Mouse (Mus musculus) spleen, postnatal 14 days (tissue): Measurements from ENCODE around the gene Aldh6a1.

Experiments used
- DNase-seq, 2 experiments: peaks; one replicate each; pipeline ENCODE4 v3.0.0; 2021 to 2022; ENCODE audit warnings: low spot score in 2 of 2

The Aldh6a1 gene

DNA sequence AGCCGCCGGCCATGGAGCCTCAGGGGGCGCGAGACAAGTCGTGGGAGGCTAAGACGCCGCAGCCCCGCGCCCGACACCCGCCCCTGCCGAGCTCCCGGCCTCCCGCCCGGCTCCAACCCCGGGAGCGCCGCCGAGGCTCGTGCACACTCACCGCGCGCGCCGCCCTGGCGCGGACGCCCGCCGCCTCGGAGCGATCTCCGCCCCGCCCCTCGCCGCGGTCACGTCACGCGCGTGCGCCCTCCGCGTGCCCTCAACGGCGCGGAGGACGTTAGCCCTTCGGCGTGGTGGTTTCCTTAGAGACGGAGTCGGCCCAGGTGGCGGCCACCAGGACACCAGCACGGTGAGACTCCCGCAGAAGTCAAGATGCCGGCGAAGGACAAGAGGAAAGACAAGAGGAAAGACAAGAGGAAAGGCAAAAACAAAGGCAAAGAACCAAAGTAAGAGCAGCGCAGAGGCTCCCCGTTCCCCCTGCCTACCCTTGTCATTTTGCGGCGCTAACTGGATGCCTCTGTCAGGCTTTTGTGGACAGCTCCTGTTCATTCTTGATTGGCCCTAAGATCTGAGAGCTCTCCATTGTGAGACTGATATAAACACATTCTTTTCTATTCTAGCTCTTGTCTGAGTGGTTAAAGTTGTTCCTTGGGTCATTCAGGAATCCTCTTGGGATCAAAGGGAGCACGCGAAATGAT, 41.8 kb downstream of the Aldh6a1 start, which contains the start of the genes Entpd5 and Bbof1:
TSS of gene Entpd5 (minus strand) at position 211 of the 689 bp plus-strand sequence.
TSS of gene Bbof1 (plus strand) at position 253 of the 689 bp plus-strand sequence.
- DNase-seq: peak; percentile 78 to 89

DNA sequence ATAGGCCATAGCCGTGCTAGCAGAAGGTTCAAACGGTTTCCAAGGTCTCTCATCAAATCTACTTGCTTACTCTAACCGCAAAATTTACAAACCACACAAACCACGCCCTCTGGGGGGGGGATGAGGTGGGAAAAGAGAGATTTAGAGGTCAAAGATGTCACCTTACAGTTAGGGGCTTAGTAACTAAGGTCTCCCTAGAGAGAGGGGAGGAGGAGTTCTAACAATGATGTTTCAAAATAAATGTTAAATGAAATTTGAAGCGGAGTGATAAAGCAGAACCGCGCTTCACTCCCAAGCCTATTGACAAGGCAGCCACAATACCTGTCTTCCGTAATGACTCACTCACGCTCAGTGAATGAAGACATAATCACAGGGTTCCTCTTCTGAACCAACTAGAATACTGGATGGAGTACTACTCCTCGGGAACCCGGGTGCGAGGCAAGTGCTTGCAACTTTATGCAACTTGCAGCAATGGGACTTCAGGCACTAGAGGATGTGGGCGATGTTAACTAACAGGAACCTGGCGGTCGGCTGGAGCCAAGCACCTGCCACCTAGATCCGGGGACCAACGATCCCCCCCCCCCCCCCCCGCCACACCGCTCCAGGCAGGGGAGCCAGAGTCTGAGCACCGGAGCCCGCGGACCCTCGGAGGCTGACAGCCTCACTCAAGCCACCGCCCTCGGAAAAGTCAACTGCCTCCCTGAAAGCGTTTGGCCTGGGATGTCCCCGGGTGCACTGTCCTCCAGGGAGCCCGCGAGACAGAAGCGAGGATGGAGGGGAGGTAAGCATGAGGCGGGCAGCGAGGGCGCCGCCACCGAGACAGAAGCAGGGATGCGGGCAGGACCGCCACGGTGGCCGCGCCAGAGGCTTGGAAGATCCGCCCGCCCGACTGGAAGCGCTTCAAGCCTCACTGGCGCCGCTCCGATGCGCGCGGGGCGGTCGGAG, 42.7 kb downstream of the Aldh6a1 start:
- DNase-seq: peak; percentile 21 to 60

DNA sequence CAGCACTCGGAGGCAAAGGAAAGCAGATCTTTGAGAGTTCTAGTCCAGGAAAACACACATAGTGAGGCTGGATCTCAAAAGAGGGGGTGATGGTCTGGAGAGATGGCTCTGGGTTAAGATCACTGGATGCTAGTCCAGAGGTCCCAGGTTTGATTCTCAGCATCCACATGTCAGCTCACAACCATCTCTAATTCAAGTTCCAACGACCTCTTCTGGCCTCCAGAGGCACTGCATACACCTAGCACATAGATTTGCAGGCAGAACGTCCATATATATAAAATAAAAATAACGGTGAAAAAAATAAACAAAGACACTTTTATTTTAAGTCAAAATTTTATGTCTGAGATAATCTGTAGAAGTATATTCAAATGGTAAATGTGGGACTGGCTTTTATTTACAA, 43.5 kb downstream of the Aldh6a1 start:
- no peak for DNase-seq

DNA sequence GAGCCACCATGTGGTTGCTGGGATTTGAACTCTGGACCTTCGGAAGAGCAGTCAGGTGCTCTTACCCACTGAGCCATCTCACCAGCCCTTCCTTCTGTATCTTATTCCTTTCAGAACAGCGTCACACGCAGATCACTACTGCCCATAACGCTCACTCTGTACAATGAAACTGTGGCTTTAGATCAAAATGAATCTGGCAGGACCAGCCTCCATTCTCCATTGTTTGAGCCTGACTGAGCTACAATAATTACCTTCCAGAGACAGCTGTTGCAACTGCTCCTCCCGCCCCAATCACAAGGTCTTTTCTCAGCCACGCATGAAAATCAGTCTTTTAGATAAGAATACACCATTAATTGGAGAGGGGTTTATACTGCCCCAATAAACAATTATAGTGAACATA, 46.3 kb downstream of the Aldh6a1 start:
- no peak for DNase-seq

DNA sequence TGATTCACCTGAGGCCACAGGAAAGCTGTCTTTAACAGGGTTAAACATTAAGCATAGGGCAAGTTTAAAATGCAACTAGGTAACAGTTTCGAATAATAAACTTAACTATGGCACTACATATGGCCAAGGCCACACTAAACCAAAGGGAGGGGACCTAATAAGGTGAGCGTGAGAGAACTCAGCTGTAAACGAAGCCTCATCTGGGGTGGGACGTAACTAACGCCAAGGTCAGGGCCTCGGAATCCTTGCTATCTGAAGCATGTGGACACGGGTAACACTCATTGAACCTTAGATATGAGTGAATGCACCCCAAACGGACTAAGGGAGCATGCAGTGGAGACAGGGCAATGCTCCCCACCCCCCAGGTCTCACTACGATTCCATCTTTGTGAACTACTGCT, 47.9 kb downstream of the Aldh6a1 start:
- DNase-seq: no peak

DNA sequence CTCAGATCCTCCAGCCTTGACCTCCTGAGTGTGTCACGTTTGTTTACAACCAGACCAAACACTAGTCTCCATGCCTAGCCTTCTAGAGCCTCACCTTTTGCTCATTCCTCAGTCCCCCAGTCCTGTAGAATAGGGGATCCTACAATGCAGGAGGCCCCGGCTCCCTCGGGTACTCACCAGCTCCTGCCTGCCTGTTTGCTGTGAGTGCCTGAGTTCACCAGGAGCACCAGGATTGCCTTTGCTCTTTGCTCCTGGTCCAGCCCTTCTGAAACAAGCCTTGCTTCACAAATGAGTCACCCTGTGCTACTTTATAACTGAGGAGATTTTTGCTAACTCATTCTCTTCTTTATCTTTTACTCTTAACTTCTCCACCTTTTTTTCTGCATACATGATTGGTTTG, 50.2 kb downstream of the Aldh6a1 start:
- DNase-seq: no peak

DNA sequence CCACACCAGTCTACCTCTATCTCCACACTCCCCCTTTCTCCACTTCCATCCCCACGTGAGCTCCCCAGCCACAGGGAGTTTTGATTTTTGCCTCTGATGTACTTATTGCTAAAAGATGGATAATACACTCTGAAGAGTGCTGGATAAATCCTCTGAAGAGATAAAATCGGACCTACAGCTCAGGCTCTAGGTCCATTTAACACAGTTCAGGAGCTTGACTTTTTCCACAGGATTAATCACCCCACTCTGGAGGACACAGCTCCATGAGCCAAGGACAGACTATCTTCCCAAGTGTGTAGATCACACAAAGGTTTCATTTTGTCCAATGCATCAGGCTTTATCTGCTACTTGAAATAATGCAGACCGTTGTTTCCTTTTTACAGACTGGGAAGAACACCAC, 50.7 kb downstream of the Aldh6a1 start:
- DNase-seq: no peak

DNA sequence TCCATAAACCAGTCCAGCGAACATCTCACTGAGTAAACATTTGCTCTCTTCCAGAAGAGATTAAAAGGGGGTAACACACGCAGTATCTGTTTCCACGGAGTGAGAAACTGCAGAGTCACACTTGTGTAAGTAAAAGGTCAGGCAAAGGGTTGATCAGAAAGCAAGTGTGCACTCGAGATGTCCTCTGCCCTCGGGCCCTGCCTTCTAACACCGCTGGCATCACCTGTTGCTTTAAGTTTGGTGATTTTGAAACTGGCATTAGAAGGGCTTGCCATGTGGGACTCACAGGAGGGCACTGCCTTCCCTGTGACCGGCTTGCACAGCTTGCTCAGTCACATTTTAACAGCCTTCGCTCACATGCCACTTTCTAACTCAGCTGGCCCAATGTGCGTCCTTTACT, 51.1 kb downstream of the Aldh6a1 start:
- DNase-seq: no peak

DNA sequence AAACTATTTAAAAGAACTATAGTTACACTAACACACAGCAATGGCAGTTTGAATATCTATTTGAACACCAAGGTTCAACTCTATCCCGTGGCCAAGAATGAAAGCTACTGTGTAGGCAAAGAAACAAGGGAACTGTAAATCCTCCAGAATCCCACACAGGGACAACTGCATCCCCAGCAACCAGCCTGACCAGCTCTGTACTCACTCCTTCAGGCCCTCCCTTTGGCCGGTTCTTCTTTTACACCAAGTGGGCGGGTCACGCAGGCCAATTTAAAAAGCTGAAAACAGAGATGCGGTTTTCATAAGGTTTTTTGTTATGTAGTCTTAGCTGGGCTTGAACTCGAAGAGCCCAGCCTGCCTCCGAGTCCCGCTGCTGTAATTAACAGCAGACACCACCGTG, 51.7 kb downstream of the Aldh6a1 start:
- no peak for DNase-seq

DNA sequence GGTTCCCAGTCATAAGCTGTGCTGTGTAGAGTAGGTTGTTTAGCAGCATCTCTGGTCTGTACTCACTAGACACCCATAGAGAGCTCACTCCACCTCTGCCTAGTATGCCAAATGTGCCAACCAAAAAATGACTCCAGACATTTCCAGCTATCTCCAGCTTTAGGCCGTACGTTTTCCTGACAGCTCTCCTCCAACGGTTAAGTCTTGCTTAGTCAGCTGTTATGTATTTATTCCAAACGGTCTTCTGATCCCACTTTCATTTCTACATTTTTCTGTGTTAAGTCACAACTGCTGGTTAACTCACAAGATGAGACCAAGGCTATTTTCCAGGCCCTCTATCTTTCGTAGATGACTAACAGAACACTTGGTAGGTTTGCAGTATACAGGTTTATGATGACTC, 52.2 kb downstream of the Aldh6a1 start:
- DNase-seq: no peak

DNA sequence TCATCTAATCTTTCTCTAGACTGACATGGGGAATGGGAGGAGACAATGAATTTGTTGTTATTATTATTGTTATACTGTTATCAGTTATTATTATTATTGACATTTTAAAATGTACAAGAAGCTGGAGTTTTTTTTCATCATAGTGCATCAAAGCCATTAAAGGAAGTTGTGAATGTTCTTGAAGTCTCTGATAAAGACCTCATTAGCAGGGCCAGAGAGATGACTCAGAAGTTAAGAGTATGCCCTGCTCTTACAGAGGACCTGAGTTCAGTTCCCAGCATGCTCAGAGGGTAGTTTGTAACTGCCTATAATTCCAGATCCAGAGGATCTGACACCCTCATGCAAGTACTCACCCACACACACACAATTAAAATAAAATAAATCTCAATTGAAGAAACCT, 53.1 kb downstream of the Aldh6a1 start:
- no peak for DNase-seq

DNA sequence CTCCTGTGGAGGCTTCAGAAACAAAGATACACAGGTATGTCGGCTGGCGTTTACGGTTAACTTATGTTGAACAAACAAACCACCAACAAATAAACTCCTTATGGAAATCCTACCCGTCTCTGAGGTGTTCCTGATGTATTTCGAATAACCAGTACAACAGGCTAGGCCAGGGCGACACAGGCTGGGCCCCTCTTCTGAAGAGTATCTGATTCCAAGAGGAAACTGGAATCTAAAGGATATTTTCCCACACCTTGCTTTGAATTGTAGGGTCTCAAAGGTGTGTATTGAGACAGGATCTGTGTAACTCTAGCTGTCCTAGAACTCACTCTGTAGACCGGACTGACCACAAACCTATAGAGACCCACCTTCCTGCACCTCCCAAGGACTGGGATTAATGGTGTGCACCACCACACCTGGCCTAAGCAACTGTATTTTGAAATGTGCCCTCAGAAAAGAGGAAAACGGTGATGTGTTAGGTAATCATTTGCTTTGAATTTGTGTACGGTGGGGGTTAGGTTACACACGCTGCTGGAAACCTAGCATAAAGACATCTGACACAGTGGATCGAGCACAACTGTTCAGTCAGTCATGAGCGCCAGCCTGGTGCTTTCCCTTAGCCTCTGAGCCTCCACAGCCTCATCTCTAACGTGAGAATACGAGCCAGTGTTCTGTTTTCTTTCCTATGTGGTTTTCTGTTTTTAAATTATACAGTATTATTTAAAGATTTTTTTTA, 53.7 kb downstream of the Aldh6a1 start:
- no peak for DNase-seq

DNA sequence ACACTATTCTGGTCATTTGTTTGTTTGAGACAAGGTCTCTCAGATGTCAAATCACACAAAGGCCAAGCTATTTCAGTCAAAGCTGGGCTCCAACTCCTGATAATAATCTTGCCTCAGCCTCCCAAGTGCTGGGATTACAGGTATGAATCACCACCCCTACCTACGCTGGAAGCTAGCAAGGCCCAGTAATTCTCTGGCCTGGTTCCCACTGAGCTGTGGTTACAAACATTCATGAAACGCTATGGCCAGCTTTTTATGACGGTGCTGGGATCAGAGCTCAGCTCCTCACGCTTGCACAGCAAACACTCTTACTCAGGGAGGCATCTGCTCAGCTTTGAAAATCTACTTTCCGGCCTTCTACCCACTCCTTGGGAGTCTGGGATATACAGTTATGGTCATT, 57.0 kb downstream of the Aldh6a1 start:
- DNase-seq: no peak

DNA sequence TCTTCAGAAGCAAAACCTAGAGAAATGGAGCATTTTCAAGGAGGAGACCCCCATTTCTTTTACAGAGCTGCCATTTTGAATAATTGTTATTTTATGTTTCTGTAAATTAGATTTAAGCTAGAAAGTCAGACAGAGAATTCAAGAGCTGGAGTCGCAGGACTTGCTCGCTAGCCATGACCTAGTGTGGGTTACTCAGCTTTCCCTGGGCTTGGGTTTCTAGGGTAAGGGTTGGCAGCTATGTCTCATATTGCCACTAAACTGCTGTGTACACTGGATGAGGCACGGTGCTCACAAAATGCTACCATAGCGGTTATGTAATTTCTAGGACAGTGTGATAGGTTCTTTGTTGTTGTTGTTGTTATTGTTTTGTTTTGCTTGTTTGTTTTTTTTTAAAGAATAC, 58.1 kb downstream of the Aldh6a1 start:
- DNase-seq: no peak

DNA sequence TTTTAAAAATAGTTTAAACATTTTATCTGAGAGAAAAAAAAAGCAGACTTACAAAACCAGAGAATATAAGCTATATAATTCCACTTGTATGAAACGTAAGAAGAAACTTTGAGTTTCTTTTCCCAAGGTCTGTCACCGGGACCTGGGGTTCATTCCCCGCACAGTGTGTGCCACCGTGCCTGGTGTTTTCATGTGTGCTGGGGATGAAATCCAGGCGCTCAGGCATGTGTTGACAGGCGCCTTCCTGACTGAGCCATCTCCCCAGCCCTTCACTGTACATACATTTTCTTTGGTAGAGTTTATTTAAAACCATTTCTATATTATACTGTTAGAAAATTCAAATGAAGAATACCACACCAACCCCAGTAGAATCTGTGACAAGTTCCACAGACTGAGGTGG, 60.5 kb downstream of the Aldh6a1 start:
- DNase-seq: no peak

DNA sequence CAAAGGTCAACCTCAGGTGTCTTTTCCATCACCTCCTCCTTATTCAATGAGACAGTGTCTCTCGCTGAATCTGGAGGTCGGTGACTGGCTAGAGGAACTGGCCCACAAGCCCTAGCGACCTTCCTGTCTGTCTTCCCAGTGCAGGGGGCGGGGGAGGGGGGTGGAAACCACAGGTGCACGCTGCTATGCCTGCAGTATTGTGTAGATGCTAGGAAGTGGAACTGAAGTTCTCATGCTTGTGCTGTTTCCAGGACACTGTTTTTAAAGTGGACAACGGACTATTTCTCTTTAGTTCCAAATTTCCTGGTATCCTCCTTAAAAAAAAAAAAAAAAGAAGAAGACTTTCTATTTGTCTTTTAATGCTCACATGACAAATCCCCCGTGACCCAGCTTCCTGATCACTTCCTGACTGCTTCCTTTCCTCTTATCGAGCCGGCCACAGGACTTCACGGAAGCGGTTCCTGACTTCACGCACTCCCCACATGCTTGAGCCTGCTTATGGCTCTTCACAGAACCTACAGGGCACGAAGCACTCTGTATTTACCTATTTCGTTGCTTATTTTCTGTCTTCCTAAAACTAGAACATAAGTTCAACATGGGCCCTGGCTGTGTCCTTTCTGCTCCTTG, 61.9 kb downstream of the Aldh6a1 start:
- no peak for DNase-seq

DNA sequence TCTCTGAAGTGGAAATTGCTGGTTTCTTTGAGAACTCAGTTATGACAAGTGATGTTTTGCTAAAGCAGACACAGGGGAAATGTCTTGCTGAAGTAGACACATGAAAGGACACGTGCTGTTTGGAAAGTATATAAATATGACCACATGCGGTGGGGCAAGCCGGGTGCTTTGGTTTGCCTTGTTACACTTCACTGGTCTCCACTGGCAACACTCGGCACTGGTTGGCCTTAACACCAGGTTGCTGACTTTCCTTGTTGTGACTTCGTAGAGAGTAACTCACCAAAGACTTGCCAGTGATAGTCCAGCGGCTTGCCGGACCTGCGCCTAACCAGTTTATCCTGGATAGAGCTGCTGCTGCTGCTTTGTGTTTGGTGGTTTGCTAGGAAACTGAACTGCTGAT, 62.7 kb downstream of the Aldh6a1 start:
- DNase-seq: no peak

DNA sequence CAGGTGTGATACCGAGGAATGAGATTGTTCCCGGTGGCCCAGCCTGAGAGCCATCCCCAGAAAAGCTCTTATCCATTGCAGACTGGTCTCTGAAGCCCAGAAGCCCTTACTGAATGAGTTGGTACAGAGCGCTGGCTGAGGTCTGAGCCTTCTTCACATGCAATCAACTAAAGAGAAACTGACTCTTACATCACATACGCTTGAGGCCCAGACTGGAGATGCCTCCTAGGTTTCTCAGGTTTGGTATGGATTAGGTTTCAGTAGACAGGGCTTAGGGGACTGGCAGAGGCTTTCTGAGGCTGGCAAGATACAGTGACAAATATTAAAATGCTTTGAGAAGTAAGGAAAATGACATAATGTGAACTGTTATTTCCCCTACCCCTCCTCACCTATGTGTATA, 65.4 kb downstream of the Aldh6a1 start:
- no peak for DNase-seq

DNA sequence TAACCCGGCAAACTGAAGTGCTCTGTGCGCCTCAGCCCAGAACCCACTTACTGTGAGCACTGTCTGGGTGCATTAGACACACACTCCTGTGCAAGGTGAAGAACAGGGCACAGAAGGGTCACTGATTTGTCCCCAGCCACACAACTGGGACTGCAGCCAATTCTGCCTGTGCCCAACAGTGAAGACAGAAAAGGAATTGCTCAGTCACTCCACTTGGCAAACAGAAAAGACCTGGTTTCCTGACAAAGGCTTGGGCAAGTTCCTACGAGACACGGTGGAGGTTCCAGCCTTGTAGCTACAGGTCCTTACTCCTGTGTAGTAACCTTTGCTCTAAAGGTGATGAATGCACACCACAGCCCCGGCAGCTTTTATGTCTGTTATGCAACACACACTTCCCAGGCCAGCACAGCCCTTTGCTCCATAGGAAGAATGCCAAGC, 66.1 kb downstream of the Aldh6a1 start:
- DNase-seq: no peak

DNA sequence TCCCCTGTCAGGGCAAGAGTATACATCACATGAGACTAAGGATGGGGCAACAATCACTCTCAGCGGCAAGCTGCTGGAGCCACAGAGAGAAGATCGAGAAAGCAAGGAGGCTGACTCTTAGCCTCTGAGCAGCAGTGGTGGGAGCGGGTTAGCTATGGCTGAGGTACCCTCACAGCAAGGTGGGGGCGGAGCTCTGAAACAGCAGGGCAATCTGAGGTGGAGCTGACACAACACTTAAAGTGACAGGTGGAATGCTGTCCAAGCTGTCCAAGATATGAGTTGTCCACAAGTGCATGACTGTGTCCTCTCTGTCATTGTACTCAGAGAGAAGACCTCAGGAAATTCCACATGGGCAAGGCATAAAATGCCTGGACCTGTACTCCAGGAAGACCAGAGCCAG, 68.4 kb downstream of the Aldh6a1 start:
- no peak for DNase-seq
